Mouse (Mus musculus): Measurements from ENCODE around the gene Apela. TPM values are rescaled to one million over a fixed set of nuclear protein-coding genes. Genes with fewer than 3 reads are reported as not detected.
A peak's percentile ranks its signal among the peaks of the same experiment; 100 is the strongest.
"Not testable (repeated sequence)": the region's sequence is repeated elsewhere in the genome, so short reads cannot be mapped to it uniquely, and the experiment has no call there.

The Apela gene
- polyA plus RNA-seq, 1 experiment from 2014 or later = 10.8 TPM

DNA sequence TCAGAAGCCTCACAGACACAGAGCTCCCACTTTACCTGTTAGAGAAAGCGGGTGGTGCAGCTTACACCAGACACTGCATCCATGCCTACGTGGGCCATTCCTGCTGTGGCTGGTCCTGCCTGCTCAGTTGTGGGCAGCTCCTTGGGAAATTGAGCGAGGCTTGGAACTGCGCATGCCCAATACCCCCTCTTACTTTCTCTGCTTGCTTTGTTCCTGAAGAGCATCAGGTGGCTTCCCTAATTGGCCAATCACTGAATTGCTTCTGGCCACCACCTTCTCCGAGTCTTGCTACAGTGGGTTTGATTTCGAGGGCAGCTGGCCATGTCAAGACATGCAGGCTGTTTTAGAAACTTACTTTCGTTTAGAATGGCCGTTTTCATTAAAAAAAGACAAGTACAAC is 18.7 kb downstream of the Apela start, which contains the start of the genes Trim61 and Trim60:
Gene Trim61, minus strand, starts transcription at position 101 of the 400 bp plus-strand sequence.
Gene Trim60, minus strand, starts transcription at position 162 of the 400 bp plus-strand sequence.
- no peaks in the 10 kb centered on the region for H3K36me3 ChIP-seq
- no peaks in the 10 kb centered on the region for H3K27me3 ChIP-seq
- no peak within 1 kb of the TSS for H3K4me3 ChIP-seq
- no peaks in the 10 kb centered on the region for H3K4me1 ChIP-seq
- 86% methylated on average over 8 of the region's 8 CpGs for WGBS
- H3K27ac ChIP-seq = no peak within 1 kb of the TSS
- no peaks in the 10 kb centered on the region for H3K9me3 ChIP-seq
- no peak within 1 kb of the TSS for H3K4me2 ChIP-seq
- no peak within 1 kb of the TSS for H3K9ac ChIP-seq
- no peak for ATAC-seq (ENCODE audit: insufficient number of reproducible peaks, low FRiP score, low TSS enrichment, low read depth)

DNA sequence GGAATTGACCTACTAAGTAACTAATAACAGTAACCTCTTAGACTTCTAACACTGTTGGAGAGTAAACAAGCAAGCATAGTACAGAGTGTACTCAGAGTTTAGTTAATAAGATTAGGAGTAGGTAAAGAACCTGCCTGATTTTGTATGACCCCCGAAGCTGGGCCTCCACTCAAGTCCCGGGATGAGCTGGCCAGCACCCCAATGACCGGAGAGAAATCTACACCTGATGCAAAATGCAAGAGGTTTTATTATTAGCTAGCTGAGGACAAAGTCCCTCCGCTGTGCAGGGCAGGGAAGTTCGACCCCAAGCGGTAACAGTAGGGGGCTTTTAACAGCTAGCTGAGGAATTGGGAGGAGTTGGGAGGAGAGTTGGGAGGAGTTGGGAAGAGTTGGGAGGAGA is 29.5 kb downstream of the Apela start:
- not testable (repeated sequence) for H3K4me3 ChIP-seq

GRCm38 (mm10) chr8:64998806-64999365 is 38.2 kb downstream of the Apela start:
- H3K27me3 ChIP-seq = no peaks in the 10 kb centered on the region
- WGBS = 45% methylated on average over 4 of the region's 4 CpGs
- H3K4me1 ChIP-seq = no peaks in the 10 kb centered on the region; the same call in 1 of the 2 replicates
- peak; percentile 56; the same call in 1 of the 2 replicates for ATAC-seq (ENCODE audit: insufficient number of reproducible peaks, low FRiP score, low TSS enrichment, low read depth)
- no peak overlapping the region for H3K4me2 ChIP-seq
- H3K4me3 ChIP-seq = no peak overlapping the region
- no peak overlapping the region for H3K27ac ChIP-seq
- no peak overlapping the region for H3K9ac ChIP-seq
- no peaks in the 10 kb centered on the region for H3K36me3 ChIP-seq
- no peaks in the 10 kb centered on the region for H3K9me3 ChIP-seq

More for the DNA sequence above, 29.5 kb downstream of the Apela start:
- H3K36me3 ChIP-seq; H3K9ac ChIP-seq; H3K9me3 ChIP-seq; H3K4me1 ChIP-seq; H3K27me3 ChIP-seq; ATAC-seq (ENCODE audit: insufficient number of reproducible peaks, low FRiP score, low TSS enrichment, low read depth); H3K27ac ChIP-seq; H3K4me2 ChIP-seq: not testable (repeated sequence)
- WGBS = 73% methylated on average over 6 of the region's 6 CpGs

DNA sequence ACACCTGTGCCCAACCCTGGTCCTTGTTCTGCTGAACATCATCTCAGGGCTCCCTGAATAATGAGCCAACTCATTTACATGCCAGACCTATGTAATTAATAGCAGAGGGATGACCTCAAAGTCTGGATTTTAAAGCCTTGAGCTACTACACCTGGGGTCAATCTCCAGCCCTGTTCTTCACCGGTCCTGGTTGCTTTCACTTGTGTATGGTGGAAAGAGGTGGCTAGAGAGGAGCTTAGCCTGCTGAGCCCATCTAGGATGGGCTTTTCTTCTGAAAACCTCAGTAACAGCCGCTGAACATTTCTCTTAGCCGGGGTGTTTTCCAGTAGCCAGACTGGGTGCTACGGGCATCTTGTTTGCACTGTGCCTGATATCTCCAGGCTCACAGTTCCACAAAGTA is 49.4 kb downstream of the Apela start, which contains the start of gene Trim75:
Gene Trim75, minus strand, starts transcription at position 101 of the 400 bp plus-strand sequence.
- no peak within 1 kb of the TSS for H3K9ac ChIP-seq
- no peaks in the 10 kb centered on the region for H3K36me3 ChIP-seq
- WGBS = 85% methylated on average over 4 of the region's 4 CpGs
- no peak within 1 kb of the TSS for H3K4me3 ChIP-seq
- H3K4me1 ChIP-seq = no peaks in the 10 kb centered on the region
- H3K27me3 ChIP-seq = no peaks in the 10 kb centered on the region
- no peak for ATAC-seq (ENCODE audit: insufficient number of reproducible peaks, low FRiP score, low TSS enrichment, low read depth)
- no peaks in the 10 kb centered on the region for H3K9me3 ChIP-seq
- no peak within 1 kb of the TSS for H3K27ac ChIP-seq
- H3K4me2 ChIP-seq = no peak within 1 kb of the TSS

DNA sequence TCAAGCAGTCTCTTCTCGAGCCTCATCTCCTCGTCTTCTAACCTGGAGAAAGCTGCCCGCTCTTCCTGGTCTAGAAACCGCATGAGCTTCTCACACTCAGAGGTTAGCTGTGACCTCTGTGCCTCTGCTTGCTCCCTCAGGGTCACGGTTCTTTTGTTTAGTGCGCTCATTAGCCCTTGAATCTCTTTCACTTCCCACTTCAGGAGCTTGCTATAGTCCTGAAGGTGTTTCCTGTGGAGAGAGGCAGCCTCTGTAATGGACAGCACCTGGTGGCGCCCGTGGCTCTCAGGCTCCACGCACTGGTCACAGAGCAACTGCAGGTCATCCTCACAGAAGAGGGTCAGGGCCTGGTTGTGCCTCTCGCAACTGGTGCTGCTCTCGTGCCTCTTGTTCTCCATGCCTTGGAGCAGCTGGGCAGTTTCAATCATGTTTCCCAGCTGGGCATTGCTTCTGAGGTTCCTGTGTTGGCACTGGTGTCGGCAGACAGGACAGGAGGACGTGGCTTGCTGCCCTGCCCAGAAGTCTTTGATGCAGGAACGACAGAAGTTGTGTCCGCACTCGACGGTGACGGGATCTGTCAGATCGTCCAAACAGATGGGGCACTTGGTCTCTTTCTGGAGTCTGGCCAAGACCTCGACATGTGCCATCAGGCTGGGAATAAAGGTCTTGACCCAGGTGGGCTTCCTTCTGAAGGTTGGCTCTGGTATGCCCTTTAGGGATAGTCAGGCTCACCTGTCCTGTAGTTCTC is 53.8 kb downstream of the Apela start:
- no peak overlapping the region for H3K4me3 ChIP-seq
- ATAC-seq (ENCODE audit: insufficient number of reproducible peaks, low FRiP score, low TSS enrichment, low read depth) = no peak
- H3K9ac ChIP-seq = no peak overlapping the region
- H3K36me3 ChIP-seq = no peaks in the 10 kb centered on the region
- WGBS = 71% methylated on average over 20 of the region's 20 CpGs
- H3K9me3 ChIP-seq = no peaks in the 10 kb centered on the region
- H3K4me1 ChIP-seq = no peaks in the 10 kb centered on the region
- no peak overlapping the region for H3K27ac ChIP-seq
- no peak overlapping the region for H3K4me2 ChIP-seq
- no peaks in the 10 kb centered on the region for H3K27me3 ChIP-seq

Other genes with a start within 250 kb of the Apela start
- gene Klhl2, start 187.3 kb downstream of the Apela start, polyA plus RNA-seq (2015; fragmentation: Nextera tagmentation; extraction: Ambion mirVana) = 7.0 and 7.9 TPM in 2 replicates
- gene Tmem192, start 90.2 kb downstream of the Apela start, polyA plus RNA-seq (2015; fragmentation: Nextera tagmentation; extraction: Ambion mirVana) = 23.7 and 24.3 TPM in 2 replicates
- gene Trim75, start 49.5 kb downstream of the Apela start, polyA plus RNA-seq (2015; fragmentation: Nextera tagmentation; extraction: Ambion mirVana) = 0.04 TPM in 1 of 2 replicates, not detected in the other
- gene Trim61, start 18.8 kb downstream of the Apela start, polyA plus RNA-seq (2015; fragmentation: Nextera tagmentation; extraction: Ambion mirVana) = 0.22 and 0.37 TPM in 2 replicates
- 0.05 TPM in 1 of 2 replicates, not detected in the other for gene Trim60, start 18.8 kb downstream of the Apela start, polyA plus RNA-seq (2015; fragmentation: Nextera tagmentation; extraction: Ambion mirVana)
- not detected in 2 replicates for gene Gm10663, start 37.7 kb upstream of the Apela start, polyA plus RNA-seq (2015; fragmentation: Nextera tagmentation; extraction: Ambion mirVana)
- 0.11 TPM in 1 of 2 replicates, not detected in the other for gene BC030870, start 92.2 kb upstream of the Apela start, polyA plus RNA-seq (2015; fragmentation: Nextera tagmentation; extraction: Ambion mirVana)

Data from limb, embryonic 15.5 days (tissue).